Mouse (Mus musculus) liver, embryonic 15.5 days (tissue): ENCODE measurements around the gene Ccdc3. TPM values are rescaled to one million over a fixed set of nuclear protein-coding genes. Genes with fewer than 3 reads are reported as not detected.

Source experiments
- ATAC-seq: fragments of 200-750 bp; cut with Nextera tagmentation; 2 replicates; pipeline ENCODE4 v1.8.0; 2017; ENCODE audit warnings: moderate number of reproducible peaks, mild to moderate bottlenecking, moderate library complexity; ENCODE audit not compliant: insufficient read depth
- H3K27ac ChIP-seq: fragments of 300-500 bp; sonication (generic); replicated peaks from 2 replicates; pipeline ENCODE4 v1.5.1; 2015; ENCODE audit warnings: mild to moderate bottlenecking, inconsistent platforms
- H3K27me3 ChIP-seq: fragments of 300-500 bp; sonication (generic); 2 replicates; pipeline ENCODE4 v1.6.1; 2015; ENCODE audit warnings: mild to moderate bottlenecking, inconsistent platforms
- H3K36me3 ChIP-seq: fragments of 300-500 bp; sonication (generic); replicated peaks from 2 replicates; pipeline ENCODE4 v1.6.1; 2015; ENCODE audit warnings: moderate library complexity, mild to moderate bottlenecking, inconsistent platforms
- H3K4me1 ChIP-seq: fragments of 300-500 bp; sonication (generic); replicated peaks from 2 replicates; pipeline ENCODE4 v1.6.1; 2015; ENCODE audit warnings: inconsistent platforms
- H3K4me2 ChIP-seq: fragments of 300-500 bp; sonication (generic); 2 replicates; pipeline ENCODE4 v1.6.1; 2015; ENCODE audit warnings: moderate library complexity, mild to moderate bottlenecking, inconsistent platforms
- H3K4me3 ChIP-seq: fragments of 300-500 bp; sonication (generic); replicated peaks from 2 replicates; pipeline ENCODE4 v1.5.1; 2015; ENCODE audit warnings: mild to moderate bottlenecking, inconsistent platforms
- H3K9ac ChIP-seq: fragments of 300-500 bp; sonication (generic); 2 replicates; pipeline ENCODE4 v1.6.1; 2015; ENCODE audit warnings: moderate library complexity, mild to moderate bottlenecking, inconsistent platforms
- H3K9me3 ChIP-seq: fragments of 300-500 bp; sonication (generic); replicated peaks from 2 replicates; pipeline ENCODE4 v1.6.1; 2016; ENCODE audit warnings: inconsistent platforms
- WGBS: fragments of 180-500 bp; shearing (Covaris S2); methylation state at CpG from one replicate; pipeline ENCODE4 v1.1.7; 2015; ENCODE audit warnings: mixed read lengths; ENCODE audit not compliant: insufficient replicate concordance; 5-methylcytosine and 5-hydroxymethylcytosine counted together
- polyA plus RNA-seq: library from polyadenylated mRNA; unstranded; fragments of >200 nt; fragmentation: Nextera tagmentation; extraction: Ambion mirVana; gene quantifications from 2 replicates; pipeline ENCODE4 v1.2.1, GENCODE M21; 2015

Ccdc3 gene
- polyA plus RNA-seq, 1 experiment from 2014 or later, result 2.8 TPM

DNA sequence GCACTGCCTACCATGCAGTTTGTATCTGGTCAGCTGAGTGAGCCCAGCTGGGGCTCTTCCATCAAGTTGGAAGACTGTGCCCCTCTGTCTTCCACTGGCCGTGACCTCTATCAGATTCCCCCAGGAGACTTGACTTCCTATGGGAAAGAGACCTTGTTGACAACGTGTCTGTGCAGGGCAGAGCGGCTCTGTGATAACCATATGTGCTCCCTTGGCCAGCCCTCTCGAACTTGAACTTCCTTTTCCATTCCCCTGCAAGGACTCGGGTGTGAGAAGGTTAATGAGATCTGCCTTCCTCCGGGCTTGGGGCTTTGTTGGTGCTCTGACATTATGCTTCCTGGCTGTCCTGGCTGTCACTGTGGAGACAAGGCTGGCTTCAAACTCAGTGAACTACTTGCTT lies 12.1 kb upstream of the Ccdc3 start:
- 12% methylated on average over 6 of the region's 6 CpGs for WGBS
- Histone ChIP-seq H3K9ac (no peak overlapping the region), H3K4me2 (no peak overlapping the region)

DNA sequence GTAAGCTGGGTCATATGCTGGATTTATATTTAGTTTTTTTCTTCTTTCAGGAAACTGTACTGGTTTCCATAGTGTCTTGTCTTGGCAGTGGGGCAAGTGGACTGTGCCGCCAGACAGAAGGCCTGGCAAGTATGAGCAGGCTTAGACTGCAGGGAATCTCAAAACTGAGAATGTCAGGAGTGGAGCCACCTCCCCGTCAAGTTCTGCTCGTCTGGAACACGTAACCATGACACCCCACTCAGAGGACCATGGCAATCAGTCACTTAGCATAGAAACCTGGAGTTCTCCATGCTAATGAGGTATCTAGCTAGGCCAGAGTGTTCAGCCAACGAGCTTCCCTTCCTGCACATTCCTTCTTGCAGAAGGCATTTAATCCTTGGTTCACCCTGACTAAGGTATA lies 10.2 kb upstream of the Ccdc3 start:
- H3K36me3 ChIP-seq, result no peaks in the 10 kb centered on the region
- no peak for ATAC-seq
- H3K4me2 ChIP-seq, result no peak overlapping the region
- H3K4me1 ChIP-seq, result no peaks in the 10 kb centered on the region
- H3K9ac ChIP-seq, result no peak overlapping the region
- no peaks in the 10 kb centered on the region for H3K9me3 ChIP-seq
- H3K27me3 ChIP-seq, result no peaks in the 10 kb centered on the region
- 50% methylated on average over 5 of the region's 5 CpGs for WGBS
- no peak overlapping the region for H3K27ac ChIP-seq
- no peak overlapping the region for H3K4me3 ChIP-seq

More for the DNA sequence above, 12.1 kb upstream of the Ccdc3 start:
- H3K27me3 ChIP-seq, result no peaks in the 10 kb centered on the region
- no peaks in the 10 kb centered on the region for H3K36me3 ChIP-seq
- peak; percentile 28; the same call in 1 of the 2 replicates for ATAC-seq
- no peak overlapping the region for H3K27ac ChIP-seq
- no peaks in the 10 kb centered on the region for H3K4me1 ChIP-seq
- H3K4me3 ChIP-seq, result no peak overlapping the region
- H3K9me3 ChIP-seq, result no peaks in the 10 kb centered on the region

DNA sequence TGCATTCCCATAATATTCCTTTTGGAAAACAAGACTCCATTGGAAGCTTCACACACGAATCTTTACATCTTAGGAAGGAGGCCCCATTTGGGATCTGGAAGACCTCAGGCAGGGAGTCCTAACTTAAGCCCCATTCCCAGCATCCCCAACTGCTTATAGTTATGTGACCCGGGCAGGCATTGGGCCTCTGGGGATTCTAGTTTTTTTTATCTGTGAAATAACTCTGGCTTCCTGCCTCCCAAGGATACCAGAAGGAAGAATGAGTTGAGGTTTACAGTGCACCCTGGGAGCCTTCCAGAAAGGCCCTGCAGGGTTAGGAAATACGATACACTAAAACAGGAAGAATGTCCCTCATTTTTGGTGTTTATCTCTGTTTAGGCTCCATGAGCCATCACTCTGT lies 8.5 kb upstream of the Ccdc3 start:
- Histone ChIP-seq H3K36me3 (no peaks in the 10 kb centered on the region), H3K4me1 (no peaks in the 10 kb centered on the region), H3K4me3 (no peak overlapping the region), H3K27me3 (no peaks in the 10 kb centered on the region), H3K27ac (no peak overlapping the region), H3K4me2 (no peak overlapping the region), H3K9ac (no peak overlapping the region), H3K9me3 (no peaks in the 10 kb centered on the region)
- no peak for ATAC-seq
- WGBS, result 35% methylated on average over 3 of the region's 3 CpGs

- 64% methylated on average over 4 of the region's 4 CpGs for WGBS
- Histone ChIP-seq H3K4me3 (no peak overlapping the region), H3K27ac (no peak overlapping the region), H3K36me3 (no peaks in the 10 kb centered on the region), H3K9me3 (no peaks in the 10 kb centered on the region), H3K4me2 (no peak overlapping the region), H3K4me1 (no peaks in the 10 kb centered on the region), H3K9ac (no peak overlapping the region), H3K27me3 (peaks cover 21% of the 10 kb centered on the region)
- ATAC-seq, result no peak
Observed at GRCm38 (mm10) chr2:5132046-5132445, 5.5 kb upstream of the Ccdc3 start.

DNA sequence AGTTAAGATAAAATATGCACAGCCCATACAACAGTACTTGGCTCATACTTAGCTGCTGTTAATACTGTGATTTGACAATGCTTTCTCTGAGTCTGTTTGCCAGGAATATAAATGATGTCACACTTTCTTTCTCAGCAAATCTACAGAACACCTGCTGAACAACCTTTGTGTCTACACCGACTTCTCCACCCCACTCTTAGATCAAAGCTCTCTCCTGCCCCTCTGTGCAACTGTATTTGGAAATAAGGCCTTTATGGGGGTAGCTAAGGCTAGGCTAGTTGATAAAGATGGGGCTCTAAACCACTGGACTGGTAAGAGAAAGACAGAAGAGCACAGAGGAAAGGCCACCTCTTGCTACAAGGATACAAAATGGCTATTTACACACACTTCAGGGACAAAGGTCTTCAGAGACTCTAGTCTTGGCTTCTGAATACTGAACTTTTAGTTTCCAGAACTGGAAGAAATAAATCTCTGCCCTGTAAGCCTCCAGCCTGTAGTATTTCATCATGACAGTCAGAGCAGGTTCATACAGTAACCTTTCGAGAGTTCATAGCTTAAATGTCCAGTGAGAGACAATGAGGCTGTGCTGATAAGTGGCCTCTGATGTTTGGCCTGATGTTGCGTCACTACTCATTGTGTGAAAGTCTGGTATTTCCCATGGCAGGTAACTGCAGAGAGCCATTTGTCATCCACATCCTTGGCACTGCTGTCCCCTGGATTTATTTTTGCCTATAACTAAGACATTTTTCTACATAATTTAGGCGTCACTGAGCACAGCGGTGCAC lies 2.4 kb upstream of the Ccdc3 start:
- no peak for ATAC-seq
- H3K4me3 ChIP-seq, result no peak overlapping the region
- 58% methylated on average over 5 of the region's 5 CpGs for WGBS

DNA sequence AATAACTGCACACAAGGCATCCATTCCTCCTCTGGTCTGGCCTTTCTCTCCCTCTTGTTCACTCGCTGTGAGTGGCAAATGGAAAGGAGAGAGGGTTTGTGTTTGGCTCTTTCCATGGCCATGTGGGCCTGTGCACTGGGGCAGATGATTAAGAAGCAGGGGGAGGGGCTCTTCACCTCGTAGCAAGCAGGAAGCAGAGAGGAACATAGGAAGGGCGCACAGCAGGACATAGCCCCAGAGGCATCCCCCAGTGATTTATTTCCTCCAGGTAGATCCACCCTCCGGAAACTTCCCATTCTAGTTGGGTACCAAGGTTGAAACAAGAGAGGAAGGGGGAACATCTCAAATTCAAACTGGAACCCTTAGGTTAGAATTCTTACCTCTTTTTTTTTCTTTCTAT lies 2.4 kb downstream of the Ccdc3 start:
- H3K9ac ChIP-seq, result no peak overlapping the region
- H3K27ac ChIP-seq, result no peak overlapping the region
- H3K27me3 ChIP-seq, result peaks cover 64% of the 10 kb centered on the region
- ATAC-seq, result no peak
- 0 out of 2 replicates have a peak, but pooled peaks cover 4% of the 10 kb centered on the region for H3K4me1 ChIP-seq
- no peaks in the 10 kb centered on the region for H3K9me3 ChIP-seq
- 38% methylated on average over 4 of the region's 4 CpGs for WGBS
- H3K36me3 ChIP-seq, result no peaks in the 10 kb centered on the region
- H3K4me3 ChIP-seq, result no peak overlapping the region
- H3K4me2 ChIP-seq, result no peak overlapping the region

More for the DNA sequence above, 2.4 kb upstream of the Ccdc3 start:
- Histone ChIP-seq H3K27me3 (peaks cover 52% of the 10 kb centered on the region), H3K4me2 (no peak overlapping the region), H3K4me1 (0 out of 2 replicates have a peak, but pooled peaks cover 4% of the 10 kb centered on the region), H3K9me3 (no peaks in the 10 kb centered on the region), H3K27ac (no peak overlapping the region), H3K36me3 (no peaks in the 10 kb centered on the region), H3K9ac (no peak overlapping the region)

GRCm38 (mm10) chr2:5144446-5144845 lies 6.9 kb downstream of the Ccdc3 start:
- Histone ChIP-seq H3K27me3 (peaks cover 20% of the 10 kb centered on the region), H3K4me1 (no peaks in the 10 kb centered on the region), H3K4me2 (no peak overlapping the region), H3K36me3 (no peaks in the 10 kb centered on the region), H3K27ac (no peak overlapping the region), H3K9me3 (no peaks in the 10 kb centered on the region), H3K9ac (no peak overlapping the region), H3K4me3 (no peak overlapping the region)
- ATAC-seq, result no peak
- 41% methylated on average over 6 of the region's 6 CpGs for WGBS

- 71% methylated on average over 2 of the region's 2 CpGs for WGBS
Observed at GRCm38 (mm10) chr2:5147907-5148306, 10.3 kb downstream of the Ccdc3 start.

GRCm38 (mm10) chr2:5154711-5155110 lies 17.1 kb downstream of the Ccdc3 start:
- 66% methylated on average over 5 of the region's 5 CpGs for WGBS
- no peak overlapping the region for H3K27ac ChIP-seq
- ATAC-seq, result no peak
- H3K9me3 ChIP-seq, result no peaks in the 10 kb centered on the region
- no peak overlapping the region for H3K4me3 ChIP-seq
- H3K4me1 ChIP-seq, result no peaks in the 10 kb centered on the region
- no peaks in the 10 kb centered on the region for H3K36me3 ChIP-seq
- no peak overlapping the region for H3K4me2 ChIP-seq
- H3K27me3 ChIP-seq, result no peaks in the 10 kb centered on the region
- no peak overlapping the region for H3K9ac ChIP-seq

More at GRCm38 (mm10) chr2:5147907-5148306, 10.3 kb downstream of the Ccdc3 start:
- no peak for ATAC-seq
- Histone ChIP-seq H3K27ac (no peak overlapping the region), H3K27me3 (no peaks in the 10 kb centered on the region; the same call in 1 of the 2 replicates), H3K9me3 (no peaks in the 10 kb centered on the region), H3K4me1 (no peaks in the 10 kb centered on the region), H3K36me3 (no peaks in the 10 kb centered on the region), H3K4me3 (no peak overlapping the region), H3K9ac (no peak overlapping the region), H3K4me2 (no peak overlapping the region)

- no peak for ATAC-seq
- Histone ChIP-seq H3K9me3 (no peaks in the 10 kb centered on the region), H3K4me1 (0 out of 2 replicates have a peak, but pooled peaks cover 2% of the 10 kb centered on the region), H3K27me3 (no peaks in the 10 kb centered on the region), H3K9ac (no peak overlapping the region), H3K4me3 (no peak overlapping the region), H3K36me3 (no peaks in the 10 kb centered on the region), H3K4me2 (no peak overlapping the region), H3K27ac (no peak overlapping the region)
- WGBS, result 78% methylated on average over 11 of the region's 11 CpGs
Observed at GRCm38 (mm10) chr2:5160236-5160848, 22.8 kb downstream of the Ccdc3 start.

DNA sequence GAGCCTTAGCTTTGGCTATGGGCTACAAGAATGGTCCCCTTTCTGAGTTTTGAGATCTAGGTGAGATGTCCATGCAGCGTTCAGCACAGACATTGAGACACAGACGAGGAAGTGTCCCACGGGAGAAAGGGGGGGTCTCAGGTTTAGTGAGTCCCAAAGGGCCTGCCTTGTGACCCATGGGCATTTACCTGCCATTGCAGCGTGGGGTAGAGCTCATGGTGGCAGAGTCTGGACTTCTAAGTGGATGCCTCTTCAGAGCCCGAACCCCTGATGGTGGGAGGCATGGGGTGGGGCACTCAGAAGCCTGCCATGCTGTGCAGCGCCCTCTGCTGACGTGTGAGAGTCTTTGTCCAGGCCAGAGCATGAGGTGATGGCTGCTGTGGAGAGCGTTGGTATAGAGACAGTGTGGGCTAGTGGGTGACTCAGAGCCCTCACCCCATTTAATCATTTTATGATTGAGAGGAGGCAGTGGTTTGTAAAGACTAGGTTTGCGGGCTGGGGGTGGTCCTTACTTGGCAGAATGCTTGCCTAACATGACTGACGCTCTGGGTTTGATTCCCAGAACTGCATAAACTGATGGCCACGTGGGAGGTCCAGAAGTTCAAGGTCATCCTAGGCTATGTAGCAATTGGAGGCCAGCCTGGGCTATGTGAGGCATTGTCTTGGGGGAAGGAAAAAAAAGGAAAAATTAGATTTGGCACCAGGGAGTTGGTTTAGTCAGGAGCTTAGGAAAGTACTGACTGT lies 23.6 kb downstream of the Ccdc3 start:
- H3K4me3 ChIP-seq, result no peak overlapping the region
- H3K36me3 ChIP-seq, result no peaks in the 10 kb centered on the region
- no peaks in the 10 kb centered on the region for H3K27me3 ChIP-seq
- 0 out of 2 replicates have a peak, but pooled peaks cover 2% of the 10 kb centered on the region for H3K4me1 ChIP-seq
- H3K9ac ChIP-seq, result no peak overlapping the region
- no peak overlapping the region for H3K27ac ChIP-seq
- WGBS, result 52% methylated on average over 11 of the region's 11 CpGs
- H3K4me2 ChIP-seq, result no peak overlapping the region
- H3K9me3 ChIP-seq, result no peaks in the 10 kb centered on the region
- ATAC-seq, result no peak
